Mouse (Mus musculus) embryonic fibroblast, embryonic 13.5 days (primary cell): ENCODE data around the gene B3galt1.

ENCODE experiments used
- CTCF ChIP-seq: IDR thresholded peaks from 2 replicates; pipeline ENCODE4 v1.5.1; 2011; ENCODE audit warnings: mild to moderate bottlenecking, control low read depth, low read length, moderate library complexity, borderline replicate concordance; ENCODE audit not compliant: insufficient read depth
- POLR2A ChIP-seq: IDR thresholded peaks from 2 replicates; pipeline ENCODE4 v1.6.1; 2011; ENCODE audit warnings: low read depth, mild to moderate bottlenecking, control low read depth, low read length, moderate library complexity

- TF ChIP-seq POLR2A: no peak
- no peak for TF ChIP-seq CTCF
Measured at GRCm38 (mm10) chr2:68143292-68143691, 577.6 kb downstream of the B3galt1 start.
